ENCODE assay signal across 25 mouse cellular contexts in the genomic region with DNA sequence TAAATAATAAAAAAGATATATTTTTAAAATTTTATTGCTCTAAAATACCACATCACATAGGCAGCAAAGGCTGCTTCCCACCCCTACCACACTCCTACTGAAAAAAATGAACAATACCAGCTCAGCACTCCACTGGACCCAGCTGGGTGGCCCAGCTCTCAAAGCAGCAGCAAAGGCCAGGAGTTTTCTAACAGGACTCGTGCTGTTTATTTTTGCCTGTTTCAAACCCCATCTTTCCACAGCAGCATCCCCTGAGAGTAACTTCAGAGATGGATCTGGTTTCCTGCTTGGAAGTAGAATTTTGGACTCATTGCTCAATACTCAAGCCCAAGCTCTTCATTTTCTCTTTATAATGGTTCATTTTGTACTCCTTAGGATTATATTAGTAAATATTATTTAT.
DNase-seq lines count a peak whose midpoint lies in the region; ATAC-seq lines count a peak whose summit lies in the region.
"Had no signal": no experiment of that assay in that cellular context is flagged by ENCODE, and none has a peak within 500 bp of the region (broad histone marks: within the 10 kb centered on the region; RNA-seq: fewer than 3 reads in every experiment).

No protein-coding gene starts in this region.

- H3K9ac ChIP-seq in heart, embryonic 12.5 days, result no peak overlapping the region
- H3K9ac ChIP-seq: embryonic facial prominence, embryonic 12.5 days; forebrain, embryonic 13.5 days had no signal

- H3K4me2 ChIP-seq in heart, embryonic 12.5 days, result no peak overlapping the region
- H3K4me2 ChIP-seq: embryonic facial prominence, embryonic 12.5 days; forebrain, embryonic 13.5 days had no signal

- no peaks in the 10 kb centered on the region for H3K4me1 ChIP-seq in heart, embryonic 12.5 days (replicated peaks)
- H3K4me1 ChIP-seq: embryonic facial prominence, embryonic 10.5 days; embryonic facial prominence, embryonic 12.5 days; forebrain, embryonic 13.5 days had no signal

- intact Hi-C loops in heart, postnatal 10 days (cut with DNase I), result loop anchor here (5.0 to 10.0 kb wide), 2 partner anchors 150 to 262 kb away; a partner anchor contains a TSS
- intact Hi-C loops in heart, postnatal 25 days (cut with DNase I), result loop anchor here (5.0 kb wide), 1 partner anchor 150 kb away; no protein-coding TSS in a partner anchor

- no peak for ATAC-seq in heart, embryonic 12.5 days (ENCODE audit: insufficient number of reproducible peaks, low FRiP score)
- ATAC-seq: activated CD4-positive, CD25-positive, alpha-beta regulatory T cell, adult 4 months; CD4-positive, CD25-positive, alpha-beta regulatory T cell, adult 4 months; forebrain, embryonic 13.5 days; Patski had no signal

- H3K27ac ChIP-seq in heart, embryonic 12.5 days (ENCODE audit: poor library complexity, severe bottlenecking), result no peak overlapping the region
- H3K27ac ChIP-seq: embryonic facial prominence, embryonic 10.5 days; embryonic facial prominence, embryonic 12.5 days; forebrain, embryonic 13.5 days had no signal

- H3K4me3 ChIP-seq in heart, embryonic 12.5 days, result no peak overlapping the region
- H3K4me3 ChIP-seq: embryonic facial prominence, embryonic 10.5 days; embryonic facial prominence, embryonic 12.5 days; forebrain, embryonic 13.5 days had no signal

- no peaks in the 10 kb centered on the region for H3K9me3 ChIP-seq in heart, embryonic 12.5 days (replicated peaks)
- H3K9me3 ChIP-seq: embryonic facial prominence, embryonic 10.5 days; embryonic facial prominence, embryonic 12.5 days; forebrain, embryonic 13.5 days had no signal

- WGBS in heart, embryonic 12.5 days, result 59% methylated on average over 1 of the region's 1 CpGs

- no peaks in the 10 kb centered on the region for H3K27me3 ChIP-seq in heart, embryonic 12.5 days (replicated peaks)
- H3K27me3 ChIP-seq: CH12.LX; embryonic facial prominence, embryonic 12.5 days; forebrain, embryonic 13.5 days had no signal

- DNase-seq in gastrocnemius, adult 18-20 months (ENCODE audit: low spot score), result peak; percentile 47
- DNase-seq in gastrocnemius, postnatal 10 days, result no peak
- peak; percentile 27 for DNase-seq in gastrocnemius, postnatal 25 days
- no peak for DNase-seq in gastrocnemius, postnatal 4 days (ENCODE audit: low spot score in 2 of 2)
- DNase-seq in heart, adult 18-20 months, result peak; percentile 33 to 64
- no peak for DNase-seq in heart, postnatal 10 days
- DNase-seq in heart, postnatal 25 days (ENCODE audit: low spot score), result peak; percentile 20
- DNase-seq: adrenal gland, adult 8-10 months; adrenal gland, postnatal 14 days; adrenal gland, postnatal 36 days; B cell, adult 2 months; cerebellum, adult 11-12 months; cerebellum, adult 2 months; cerebellum, adult 9-10 months; cerebellum, postnatal 10 days; cerebellum, postnatal 25 days had no signal

- H3K36me3 ChIP-seq in heart, embryonic 12.5 days, result no peaks in the 10 kb centered on the region
- H3K36me3 ChIP-seq: embryonic facial prominence, embryonic 10.5 days; embryonic facial prominence, embryonic 12.5 days; G1E had no signal

Comparison
In these comparisons a context has a peak if more than half of its experiments do, and no peak if none do; other contexts are left out.
1. DNase-seq: peak in gastrocnemius, adult 18-20 months (single experiment), gastrocnemius, postnatal 25 days (single experiment), heart, adult 18-20 months (2 of 2) and heart, postnatal 25 days (single experiment); none in gastrocnemius, postnatal 10 days (single experiment), gastrocnemius, postnatal 4 days (0 of 2) and heart, postnatal 10 days (0 of 2).